Mouse (Mus musculus): ENCODE measurements around the gene Met. TPM values are rescaled to one million over a fixed set of nuclear protein-coding genes. Genes with fewer than 3 reads are reported as not detected.

Met gene
- polyA plus RNA-seq, 1 experiment from 2014 or later: 2.1 TPM

DNA sequence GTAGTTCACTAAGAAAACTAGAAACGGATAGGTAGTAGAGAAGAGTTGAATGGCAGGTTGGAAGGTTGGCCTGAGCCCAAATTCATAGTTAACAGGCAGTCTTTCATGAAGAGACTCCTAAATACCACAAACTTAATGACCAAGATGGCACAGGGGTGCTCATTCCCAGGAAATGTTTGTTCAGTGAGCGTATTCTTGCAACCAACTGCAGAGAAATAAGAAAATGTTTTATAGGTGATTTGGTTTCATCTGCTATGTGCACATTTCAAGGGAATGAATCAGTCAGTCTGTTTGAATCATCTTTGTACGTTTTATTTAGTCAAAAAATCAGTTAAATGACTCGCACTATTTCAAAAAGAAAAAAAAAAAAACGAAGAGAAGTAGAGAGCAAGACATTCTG is 21.6 kb downstream of the Met start:
- ATAC-seq (replicated peaks; ENCODE audit: insufficient number of reproducible peaks, low FRiP score, low TSS enrichment): no peak
- Histone ChIP-seq H3K27me3 (ENCODE audit: control insufficient read depth, insufficient read depth, low read length) (no peaks in the 10 kb centered on the region), H3K27ac (ENCODE audit: low read depth, low read length) (no peak overlapping the region), H3K4me3 (ENCODE audit: low read depth, low read length) (no peak overlapping the region), H3K4me1 (ENCODE audit: control insufficient read depth, insufficient read depth, low read length) (no peaks in the 10 kb centered on the region), H3K9ac (ENCODE audit: low read depth, low read length) (no peak overlapping the region), H3K4me2 (no peak overlapping the region), H3K36me3 (ENCODE audit: control insufficient read depth, insufficient read depth, low read length) (no peaks in the 10 kb centered on the region), H3K9me3 (replicated peaks; ENCODE audit: control insufficient read depth, low read length) (no peaks in the 10 kb centered on the region)
- WGBS (ENCODE audit: insufficient replicate concordance): 82% methylated on average over 5 of the region's 5 CpGs

DNA sequence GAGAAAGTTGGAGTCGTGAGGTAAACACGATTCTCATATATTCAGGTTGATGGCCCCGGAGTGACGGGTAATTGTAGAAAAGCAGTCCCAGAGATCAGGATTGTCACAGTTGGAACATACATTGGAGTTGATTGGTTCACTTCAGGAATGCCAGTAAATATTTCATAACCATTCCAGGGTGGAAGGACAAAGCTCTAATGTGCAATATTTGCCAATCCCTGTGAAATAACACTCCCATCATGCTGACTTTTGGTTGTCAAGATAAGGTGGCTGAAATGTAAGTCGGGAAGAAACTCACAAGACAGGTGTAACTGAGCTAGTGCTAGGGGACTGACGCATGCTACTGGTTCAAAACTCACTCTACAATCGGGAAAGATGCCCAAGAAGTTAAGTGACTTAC is 22.2 kb downstream of the Met start:
- no peaks in the 10 kb centered on the region for H3K36me3 ChIP-seq (ENCODE audit: control insufficient read depth, insufficient read depth, low read length)
- WGBS (ENCODE audit: insufficient replicate concordance): 86% methylated on average over 7 of the region's 7 CpGs
- H3K4me2 ChIP-seq: no peak overlapping the region
- no peaks in the 10 kb centered on the region for H3K27me3 ChIP-seq (ENCODE audit: control insufficient read depth, insufficient read depth, low read length)
- H3K9me3 ChIP-seq (replicated peaks; ENCODE audit: control insufficient read depth, low read length): no peaks in the 10 kb centered on the region
- no peak overlapping the region for H3K4me3 ChIP-seq (ENCODE audit: low read depth, low read length)
- H3K9ac ChIP-seq (ENCODE audit: low read depth, low read length): no peak overlapping the region
- no peak overlapping the region for H3K27ac ChIP-seq (ENCODE audit: low read depth, low read length)
- no peaks in the 10 kb centered on the region for H3K4me1 ChIP-seq (ENCODE audit: control insufficient read depth, insufficient read depth, low read length)
- no peak for ATAC-seq (replicated peaks; ENCODE audit: insufficient number of reproducible peaks, low FRiP score, low TSS enrichment)

DNA sequence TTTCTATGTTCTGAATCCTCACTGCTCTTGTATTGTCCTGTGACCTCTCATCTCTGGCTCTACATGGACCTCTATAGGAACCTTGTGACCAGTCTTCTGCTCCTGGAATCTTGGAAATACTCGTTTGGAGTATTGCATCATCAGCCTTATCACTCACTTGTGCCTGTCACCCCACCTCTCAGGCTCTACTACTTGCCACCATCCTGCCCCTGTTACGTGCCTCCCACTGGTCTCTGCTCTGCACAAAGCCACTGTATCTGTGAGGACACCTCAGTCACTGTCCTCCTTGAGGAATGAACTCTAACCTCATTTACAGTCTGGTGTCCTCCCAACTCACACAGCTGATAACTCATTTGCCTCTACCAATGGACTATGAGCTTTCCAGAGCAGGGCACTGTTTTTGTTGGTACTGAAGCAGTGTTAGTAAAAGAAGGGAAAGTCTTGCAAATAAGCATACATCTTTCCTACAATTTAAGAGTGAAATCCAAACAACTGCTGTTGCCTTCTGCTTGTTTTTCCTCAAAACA is 24.8 kb downstream of the Met start:
- H3K4me3 ChIP-seq (ENCODE audit: low read depth, low read length): no peak overlapping the region
- H3K4me2 ChIP-seq: no peak overlapping the region
- no peaks in the 10 kb centered on the region for H3K4me1 ChIP-seq (ENCODE audit: control insufficient read depth, insufficient read depth, low read length)
- ATAC-seq (replicated peaks; ENCODE audit: insufficient number of reproducible peaks, low FRiP score, low TSS enrichment): no peak
- WGBS (ENCODE audit: insufficient replicate concordance): 38% methylated on average over 2 of the region's 2 CpGs
- no peaks in the 10 kb centered on the region for H3K27me3 ChIP-seq (ENCODE audit: control insufficient read depth, insufficient read depth, low read length)
- H3K9ac ChIP-seq (ENCODE audit: low read depth, low read length): no peak overlapping the region
- H3K27ac ChIP-seq (ENCODE audit: low read depth, low read length): no peak overlapping the region
- H3K9me3 ChIP-seq (replicated peaks; ENCODE audit: control insufficient read depth, low read length): no peaks in the 10 kb centered on the region
- no peaks in the 10 kb centered on the region for H3K36me3 ChIP-seq (ENCODE audit: control insufficient read depth, insufficient read depth, low read length)

DNA sequence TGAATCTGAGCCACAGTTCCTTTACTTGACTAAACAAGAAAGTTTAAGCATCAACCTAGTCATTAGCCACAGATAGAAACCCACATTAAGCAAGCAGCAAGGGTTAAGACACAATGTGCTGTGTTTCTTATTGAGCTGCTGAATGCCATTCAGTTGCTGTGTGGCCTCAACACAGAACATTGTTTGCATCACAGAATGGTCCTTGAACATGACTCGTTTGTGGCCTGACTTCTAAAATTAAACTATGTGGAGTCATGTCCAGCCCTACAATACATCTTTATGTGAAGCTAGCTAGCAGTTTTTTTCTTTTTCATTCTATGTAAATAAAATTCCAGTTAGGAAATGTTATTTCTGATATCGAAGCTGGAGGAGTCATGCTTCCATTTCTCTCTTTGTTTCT is 27.2 kb downstream of the Met start:
- Histone ChIP-seq H3K4me2 (no peak overlapping the region), H3K4me1 (ENCODE audit: control insufficient read depth, insufficient read depth, low read length) (no peaks in the 10 kb centered on the region), H3K36me3 (ENCODE audit: control insufficient read depth, insufficient read depth, low read length) (no peaks in the 10 kb centered on the region), H3K27ac (ENCODE audit: low read depth, low read length) (no peak overlapping the region), H3K9ac (ENCODE audit: low read depth, low read length) (no peak overlapping the region), H3K9me3 (replicated peaks; ENCODE audit: control insufficient read depth, low read length) (no peaks in the 10 kb centered on the region), H3K4me3 (ENCODE audit: low read depth, low read length) (no peak overlapping the region), H3K27me3 (ENCODE audit: control insufficient read depth, insufficient read depth, low read length) (no peaks in the 10 kb centered on the region)
- 69% methylated on average over 2 of the region's 2 CpGs for WGBS (ENCODE audit: insufficient replicate concordance)
- no peak for ATAC-seq (replicated peaks; ENCODE audit: insufficient number of reproducible peaks, low FRiP score, low TSS enrichment)

DNA sequence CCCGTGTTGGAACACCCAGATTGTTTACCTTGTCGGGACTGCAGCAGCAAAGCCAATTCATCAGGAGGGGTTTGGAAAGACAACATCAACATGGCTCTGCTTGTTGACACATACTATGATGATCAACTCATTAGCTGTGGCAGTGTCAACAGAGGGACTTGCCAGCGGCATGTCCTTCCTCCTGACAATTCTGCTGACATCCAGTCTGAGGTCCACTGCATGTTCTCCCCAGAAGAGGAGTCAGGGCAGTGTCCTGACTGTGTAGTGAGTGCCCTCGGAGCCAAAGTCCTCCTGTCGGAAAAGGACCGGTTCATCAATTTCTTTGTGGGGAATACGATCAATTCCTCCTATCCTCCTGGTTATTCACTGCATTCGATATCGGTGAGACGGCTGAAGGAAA is 27.9 kb downstream of the Met start:
- Histone ChIP-seq H3K9me3 (replicated peaks; ENCODE audit: control insufficient read depth, low read length) (no peaks in the 10 kb centered on the region), H3K27ac (ENCODE audit: low read depth, low read length) (no peak overlapping the region), H3K4me3 (ENCODE audit: low read depth, low read length) (no peak overlapping the region), H3K4me2 (no peak overlapping the region), H3K27me3 (ENCODE audit: control insufficient read depth, insufficient read depth, low read length) (no peaks in the 10 kb centered on the region), H3K36me3 (ENCODE audit: control insufficient read depth, insufficient read depth, low read length) (no peaks in the 10 kb centered on the region), H3K9ac (ENCODE audit: low read depth, low read length) (no peak overlapping the region), H3K4me1 (ENCODE audit: control insufficient read depth, insufficient read depth, low read length) (no peaks in the 10 kb centered on the region)
- WGBS (ENCODE audit: insufficient replicate concordance): 85% methylated on average over 10 of the region's 10 CpGs
- ATAC-seq (replicated peaks; ENCODE audit: insufficient number of reproducible peaks, low FRiP score, low TSS enrichment): no peak

DNA sequence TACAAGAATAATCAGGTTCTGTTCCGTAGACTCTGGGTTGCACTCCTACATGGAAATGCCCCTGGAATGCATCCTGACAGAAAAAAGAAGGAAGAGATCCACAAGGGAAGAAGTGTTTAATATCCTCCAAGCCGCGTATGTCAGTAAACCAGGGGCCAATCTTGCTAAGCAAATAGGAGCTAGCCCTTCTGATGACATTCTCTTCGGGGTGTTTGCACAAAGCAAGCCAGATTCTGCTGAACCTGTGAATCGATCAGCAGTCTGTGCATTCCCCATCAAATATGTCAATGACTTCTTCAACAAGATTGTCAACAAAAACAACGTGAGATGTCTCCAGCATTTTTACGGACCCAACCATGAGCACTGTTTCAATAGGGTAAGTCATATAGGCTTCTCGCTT is 28.5 kb downstream of the Met start:
- Histone ChIP-seq H3K4me2 (no peak overlapping the region), H3K36me3 (ENCODE audit: control insufficient read depth, insufficient read depth, low read length) (no peaks in the 10 kb centered on the region), H3K4me1 (ENCODE audit: control insufficient read depth, insufficient read depth, low read length) (no peaks in the 10 kb centered on the region), H3K27me3 (ENCODE audit: control insufficient read depth, insufficient read depth, low read length) (no peaks in the 10 kb centered on the region), H3K9ac (ENCODE audit: low read depth, low read length) (no peak overlapping the region), H3K27ac (ENCODE audit: low read depth, low read length) (no peak overlapping the region), H3K9me3 (replicated peaks; ENCODE audit: control insufficient read depth, low read length) (no peaks in the 10 kb centered on the region), H3K4me3 (ENCODE audit: low read depth, low read length) (no peak overlapping the region)
- no peak for ATAC-seq (replicated peaks; ENCODE audit: insufficient number of reproducible peaks, low FRiP score, low TSS enrichment)
- WGBS (ENCODE audit: insufficient replicate concordance): 82% methylated on average over 8 of the region's 8 CpGs

DNA sequence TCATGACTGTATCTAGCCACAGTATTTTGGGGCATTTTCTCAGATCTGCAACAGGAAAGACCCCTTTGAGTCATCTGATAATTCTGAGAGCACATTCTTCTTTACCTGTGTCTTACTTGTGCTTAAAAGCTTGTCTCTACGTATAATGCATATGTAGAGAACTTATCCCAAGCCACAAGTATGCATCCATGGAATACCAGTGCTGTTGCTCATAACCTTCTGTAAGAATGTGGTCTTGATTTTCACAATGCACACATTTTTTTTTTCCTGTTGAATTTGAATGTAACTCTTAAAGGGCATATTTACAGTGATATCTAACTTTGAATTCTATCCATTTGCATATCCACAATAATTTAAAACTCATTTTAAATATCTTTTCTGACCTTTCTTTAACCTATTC is 31.8 kb downstream of the Met start:
- ATAC-seq (replicated peaks; ENCODE audit: insufficient number of reproducible peaks, low FRiP score, low TSS enrichment): no peak
- 95% methylated on average over 1 of the region's 1 CpGs for WGBS (ENCODE audit: insufficient replicate concordance)
- H3K4me1 ChIP-seq (ENCODE audit: control insufficient read depth, insufficient read depth, low read length): no peaks in the 10 kb centered on the region

DNA sequence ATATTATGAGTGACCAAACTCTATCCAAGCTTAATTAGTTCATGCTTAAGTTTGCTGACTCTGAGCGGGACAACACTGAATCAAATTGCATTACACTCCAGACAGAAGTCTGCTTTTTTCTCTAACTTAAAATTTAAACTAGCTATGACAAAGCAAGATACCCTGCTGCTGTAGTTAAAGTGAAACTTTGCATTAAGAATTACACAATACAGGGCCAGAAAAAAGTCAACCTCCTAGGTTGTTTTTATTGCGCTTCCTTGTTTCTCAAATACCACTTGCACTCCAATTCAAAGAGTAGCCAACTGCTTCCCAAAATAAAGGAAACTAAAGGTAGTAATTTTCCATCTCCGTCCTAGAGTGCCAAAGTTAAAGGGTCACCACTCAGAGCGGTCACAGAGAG is 33.8 kb downstream of the Met start:
- no peak overlapping the region for H3K9ac ChIP-seq (ENCODE audit: low read depth, low read length)
- no peaks in the 10 kb centered on the region for H3K4me1 ChIP-seq (ENCODE audit: control insufficient read depth, insufficient read depth, low read length)
- WGBS (ENCODE audit: insufficient replicate concordance): 78% methylated on average over 4 of the region's 4 CpGs
- H3K4me3 ChIP-seq (ENCODE audit: low read depth, low read length): no peak overlapping the region
- H3K27ac ChIP-seq (ENCODE audit: low read depth, low read length): no peak overlapping the region
- no peaks in the 10 kb centered on the region for H3K36me3 ChIP-seq (ENCODE audit: control insufficient read depth, insufficient read depth, low read length)
- no peaks in the 10 kb centered on the region for H3K9me3 ChIP-seq (replicated peaks; ENCODE audit: control insufficient read depth, low read length)
- no peaks in the 10 kb centered on the region for H3K27me3 ChIP-seq (ENCODE audit: control insufficient read depth, insufficient read depth, low read length)
- no peak overlapping the region for H3K4me2 ChIP-seq
- no peak for ATAC-seq (replicated peaks; ENCODE audit: insufficient number of reproducible peaks, low FRiP score, low TSS enrichment)

More for the DNA sequence above, 31.8 kb downstream of the Met start:
- no peak overlapping the region for H3K9ac ChIP-seq (ENCODE audit: low read depth, low read length)
- H3K27ac ChIP-seq (ENCODE audit: low read depth, low read length): no peak overlapping the region
- H3K4me2 ChIP-seq: no peak overlapping the region
- no peaks in the 10 kb centered on the region for H3K27me3 ChIP-seq (ENCODE audit: control insufficient read depth, insufficient read depth, low read length)
- H3K4me3 ChIP-seq (ENCODE audit: low read depth, low read length): no peak overlapping the region
- no peaks in the 10 kb centered on the region for H3K36me3 ChIP-seq (ENCODE audit: control insufficient read depth, insufficient read depth, low read length)
- no peaks in the 10 kb centered on the region for H3K9me3 ChIP-seq (replicated peaks; ENCODE audit: control insufficient read depth, low read length)

DNA sequence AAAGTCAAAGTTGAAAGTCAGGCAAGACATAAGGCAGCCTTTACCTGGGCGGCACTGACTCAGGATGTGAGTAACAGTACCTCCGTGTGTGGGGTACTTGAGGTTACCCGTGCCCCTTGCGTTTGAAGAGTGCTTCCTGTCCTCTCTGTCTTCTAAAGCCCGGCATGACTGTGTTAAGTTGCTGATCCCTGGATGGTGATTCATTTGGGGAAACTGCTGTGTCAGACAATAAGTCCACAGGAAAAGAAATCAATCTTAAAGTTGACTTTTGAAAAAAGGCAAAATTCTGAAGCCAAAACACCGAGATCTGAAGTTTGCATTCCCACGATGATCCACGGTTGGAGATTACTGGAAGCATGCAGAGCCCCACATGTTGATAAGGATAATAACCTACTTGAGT is 35.2 kb downstream of the Met start:
- Histone ChIP-seq H3K4me1 (ENCODE audit: control insufficient read depth, insufficient read depth, low read length) (no peaks in the 10 kb centered on the region), H3K36me3 (ENCODE audit: control insufficient read depth, insufficient read depth, low read length) (no peaks in the 10 kb centered on the region), H3K4me2 (no peak overlapping the region), H3K27ac (ENCODE audit: low read depth, low read length) (no peak overlapping the region), H3K9me3 (replicated peaks; ENCODE audit: control insufficient read depth, low read length) (no peaks in the 10 kb centered on the region), H3K27me3 (ENCODE audit: control insufficient read depth, insufficient read depth, low read length) (no peaks in the 10 kb centered on the region), H3K4me3 (ENCODE audit: low read depth, low read length) (no peak overlapping the region), H3K9ac (ENCODE audit: low read depth, low read length) (no peak overlapping the region)
- no peak for ATAC-seq (replicated peaks; ENCODE audit: insufficient number of reproducible peaks, low FRiP score, low TSS enrichment)
- WGBS (ENCODE audit: insufficient replicate concordance): 51% methylated on average over 8 of the region's 8 CpGs

All from heart, embryonic 11.5 days (tissue).